Mouse (Mus musculus): ENCODE measurements around the gene Hacl1. TPM values are rescaled to one million over a fixed set of nuclear protein-coding genes. Genes with fewer than 3 reads are reported as not detected.
"Not testable (repeated sequence)": the region's sequence is repeated elsewhere in the genome, so short reads cannot be mapped to it uniquely, and the experiment has no call there.

The Hacl1 gene
- polyA plus RNA-seq, 1 experiment from 2014 or later: 14.5 TPM

GRCm38 (mm10) chr14:31617204-31617603, 23.9 kb downstream of the Hacl1 start:
- Histone ChIP-seq H3K4me3 (no peak overlapping the region), H3K36me3 (peaks cover 10% of the 10 kb centered on the region; the same call in 1 of the 2 replicates), H3K9ac (no peak overlapping the region), H3K4me1 (no peaks in the 10 kb centered on the region), H3K27ac (no peak overlapping the region), H3K27me3 (no peaks in the 10 kb centered on the region), H3K9me3 (no peaks in the 10 kb centered on the region), H3K4me2 (no peak overlapping the region)
- no peak for ATAC-seq (ENCODE audit: insufficient number of reproducible peaks, insufficient read depth, low FRiP score, low TSS enrichment, low read depth)
- 88% methylated on average over 9 of the region's 9 CpGs for WGBS

GRCm38 (mm10) chr14:31613671-31614070, 27.4 kb downstream of the Hacl1 start:
- Histone ChIP-seq H3K4me3 (no peak overlapping the region), H3K9ac (no peak overlapping the region), H3K9me3 (no peaks in the 10 kb centered on the region), H3K4me1 (no peaks in the 10 kb centered on the region), H3K36me3 (peaks cover 5% of the 10 kb centered on the region; the same call in 1 of the 2 replicates), H3K27me3 (no peaks in the 10 kb centered on the region), H3K4me2 (no peak overlapping the region), H3K27ac (no peak overlapping the region)
- ATAC-seq (ENCODE audit: insufficient number of reproducible peaks, insufficient read depth, low FRiP score, low TSS enrichment, low read depth): no peak
- WGBS: 78% methylated on average over 5 of the region's 5 CpGs

- ATAC-seq (ENCODE audit: insufficient number of reproducible peaks, insufficient read depth, low FRiP score, low TSS enrichment, low read depth): no peak
- 60% methylated on average over 4 of the region's 4 CpGs for WGBS
- Histone ChIP-seq H3K9me3 (no peaks in the 10 kb centered on the region), H3K27me3 (no peaks in the 10 kb centered on the region), H3K36me3 (peaks cover 5% of the 10 kb centered on the region; the same call in 1 of the 2 replicates), H3K9ac (no peak overlapping the region), H3K4me2 (no peak overlapping the region), H3K4me3 (no peak overlapping the region), H3K4me1 (no peaks in the 10 kb centered on the region), H3K27ac (no peak overlapping the region)
These were observed 29.1 kb downstream of the Hacl1 start for GRCm38 (mm10) chr14:31611986-31612385.

- Histone ChIP-seq H3K36me3 (no peaks in the 10 kb centered on the region), H3K4me1 (no peaks in the 10 kb centered on the region), H3K4me2 (no peak overlapping the region), H3K27ac (no peak overlapping the region), H3K9ac (no peak overlapping the region), H3K27me3 (no peaks in the 10 kb centered on the region), H3K4me3 (no peak overlapping the region), H3K9me3 (no peaks in the 10 kb centered on the region)
- 52% methylated on average over 6 of the region's 6 CpGs for WGBS
- ATAC-seq (ENCODE audit: insufficient number of reproducible peaks, insufficient read depth, low FRiP score, low TSS enrichment, low read depth): no peak
These were observed 35.6 kb downstream of the Hacl1 start for GRCm38 (mm10) chr14:31605514-31605913.

- ATAC-seq (ENCODE audit: insufficient number of reproducible peaks, insufficient read depth, low FRiP score, low TSS enrichment, low read depth): no peak
- no peaks in the 10 kb centered on the region for H3K36me3 ChIP-seq
- no peak overlapping the region for H3K9ac ChIP-seq
- 72% methylated on average over 5 of the region's 5 CpGs for WGBS
- H3K4me1 ChIP-seq: no peaks in the 10 kb centered on the region
- no peak overlapping the region for H3K27ac ChIP-seq
- H3K4me3 ChIP-seq: no peak overlapping the region
- H3K4me2 ChIP-seq: no peak overlapping the region
- H3K27me3 ChIP-seq: no peaks in the 10 kb centered on the region
- H3K9me3 ChIP-seq: no peaks in the 10 kb centered on the region
These were observed 36.2 kb downstream of the Hacl1 start for GRCm38 (mm10) chr14:31604916-31605315.

GRCm38 (mm10) chr14:31602616-31602979, 38.5 kb downstream of the Hacl1 start:
- H3K4me3 ChIP-seq; H3K9ac ChIP-seq; H3K27ac ChIP-seq; H3K9me3 ChIP-seq; H3K36me3 ChIP-seq; H3K4me2 ChIP-seq; H3K4me1 ChIP-seq; H3K27me3 ChIP-seq; ATAC-seq (ENCODE audit: insufficient number of reproducible peaks, insufficient read depth, low FRiP score, low TSS enrichment, low read depth): not testable (repeated sequence)
- WGBS: 85% methylated on average over 6 of the region's 6 CpGs

GRCm38 (mm10) chr14:31601908-31602615, 39.0 kb downstream of the Hacl1 start:
- no peak overlapping the region for H3K4me2 ChIP-seq
- no peak for ATAC-seq (ENCODE audit: insufficient number of reproducible peaks, insufficient read depth, low FRiP score, low TSS enrichment, low read depth)
- no peaks in the 10 kb centered on the region for H3K9me3 ChIP-seq
- H3K4me1 ChIP-seq: no peaks in the 10 kb centered on the region
- no peak overlapping the region for H3K27ac ChIP-seq
- no peak overlapping the region for H3K4me3 ChIP-seq
- 91% methylated on average over 14 of the region's 14 CpGs for whole genome bisulfite sequencing
- no peak overlapping the region for H3K9ac ChIP-seq
- no peaks in the 10 kb centered on the region for H3K36me3 ChIP-seq
- no peaks in the 10 kb centered on the region for H3K27me3 ChIP-seq

GRCm38 (mm10) chr14:31597446-31597845, 43.6 kb downstream of the Hacl1 start:
- H3K9ac ChIP-seq: no peak overlapping the region
- H3K27me3 ChIP-seq: no peaks in the 10 kb centered on the region
- H3K4me3 ChIP-seq: no peak overlapping the region
- H3K9me3 ChIP-seq: no peaks in the 10 kb centered on the region
- H3K4me2 ChIP-seq: no peak overlapping the region
- 91% methylated on average over 4 of the region's 4 CpGs for WGBS
- 0 out of 2 replicates have a peak, but pooled peaks cover 3% of the 10 kb centered on the region for H3K4me1 ChIP-seq
- no peak overlapping the region for H3K27ac ChIP-seq
- H3K36me3 ChIP-seq: no peaks in the 10 kb centered on the region
- no peak for ATAC-seq (ENCODE audit: insufficient number of reproducible peaks, insufficient read depth, low FRiP score, low TSS enrichment, low read depth)

- Histone ChIP-seq H3K4me3 (no peak overlapping the region), H3K9ac (no peak overlapping the region), H3K4me2 (no peak overlapping the region), H3K27me3 (no peaks in the 10 kb centered on the region), H3K4me1 (0 out of 2 replicates have a peak, but pooled peaks cover 3% of the 10 kb centered on the region), H3K9me3 (no peaks in the 10 kb centered on the region), H3K36me3 (no peaks in the 10 kb centered on the region), H3K27ac (no peak overlapping the region)
- ATAC-seq (ENCODE audit: insufficient number of reproducible peaks, insufficient read depth, low FRiP score, low TSS enrichment, low read depth): no peak
- 81% methylated on average over 7 of the region's 7 CpGs for WGBS
These were observed 44.7 kb downstream of the Hacl1 start for GRCm38 (mm10) chr14:31596408-31596807.

GRCm38 (mm10) chr14:31594693-31595092, 46.4 kb downstream of the Hacl1 start:
- ATAC-seq (ENCODE audit: insufficient number of reproducible peaks, insufficient read depth, low FRiP score, low TSS enrichment, low read depth): no peak
- Histone ChIP-seq H3K4me1 (0 out of 2 replicates have a peak, but pooled peaks cover 3% of the 10 kb centered on the region), H3K4me2 (no peak overlapping the region), H3K36me3 (no peaks in the 10 kb centered on the region), H3K27me3 (no peaks in the 10 kb centered on the region), H3K9ac (no peak overlapping the region), H3K4me3 (no peak overlapping the region), H3K27ac (0 out of 2 replicates have a peak overlapping the region, but pooled peaks have one; percentile 7), H3K9me3 (no peaks in the 10 kb centered on the region)
- 75% methylated on average over 3 of the region's 3 CpGs for WGBS

GRCm38 (mm10) chr14:31593036-31593435, 48.0 kb downstream of the Hacl1 start:
- WGBS: 84% methylated on average over 2 of the region's 2 CpGs

GRCm38 (mm10) chr14:31591243-31591642, 49.8 kb downstream of the Hacl1 start, which contains the start of gene Colq:
TSS of gene Colq (minus strand) at chr14:31591343.
- Histone ChIP-seq H3K36me3 (no peaks in the 10 kb centered on the region), H3K27ac (no peak within 1 kb of the TSS), H3K4me3 (no peak within 1 kb of the TSS), H3K27me3 (no peaks in the 10 kb centered on the region), H3K4me1 (0 out of 2 replicates have a peak, but pooled peaks cover 3% of the 10 kb centered on the region), H3K9ac (no peak within 1 kb of the TSS), H3K9me3 (no peaks in the 10 kb centered on the region), H3K4me2 (no peak within 1 kb of the TSS)
- ATAC-seq (ENCODE audit: insufficient number of reproducible peaks, insufficient read depth, low FRiP score, low TSS enrichment, low read depth): no peak
- WGBS: 77% methylated on average over 3 of the region's 3 CpGs

More at GRCm38 (mm10) chr14:31593036-31593435, 48.0 kb downstream of the Hacl1 start:
- no peak overlapping the region for H3K27ac ChIP-seq
- ATAC-seq (ENCODE audit: insufficient number of reproducible peaks, insufficient read depth, low FRiP score, low TSS enrichment, low read depth): no peak
- H3K9ac ChIP-seq: no peak overlapping the region
- no peaks in the 10 kb centered on the region for H3K9me3 ChIP-seq
- no peak overlapping the region for H3K4me2 ChIP-seq
- no peaks in the 10 kb centered on the region for H3K36me3 ChIP-seq
- no peak overlapping the region for H3K4me3 ChIP-seq
- 0 out of 2 replicates have a peak, but pooled peaks cover 3% of the 10 kb centered on the region for H3K4me1 ChIP-seq
- no peaks in the 10 kb centered on the region for H3K27me3 ChIP-seq
